Mouse (Mus musculus) ZHBTc4 (cell line): ENCODE results near the gene Lamc1.
"Not testable (repeated sequence)": the region's sequence is repeated elsewhere in the genome, so short reads cannot be mapped to it uniquely, and the experiment has no call there.

Experiments
- DNase-seq: peaks from one replicate; pipeline ENCODE4 v3.0.0-alpha.2; 2011; ENCODE audit warnings: low read depth, low spot score

The Lamc1 gene

DNA sequence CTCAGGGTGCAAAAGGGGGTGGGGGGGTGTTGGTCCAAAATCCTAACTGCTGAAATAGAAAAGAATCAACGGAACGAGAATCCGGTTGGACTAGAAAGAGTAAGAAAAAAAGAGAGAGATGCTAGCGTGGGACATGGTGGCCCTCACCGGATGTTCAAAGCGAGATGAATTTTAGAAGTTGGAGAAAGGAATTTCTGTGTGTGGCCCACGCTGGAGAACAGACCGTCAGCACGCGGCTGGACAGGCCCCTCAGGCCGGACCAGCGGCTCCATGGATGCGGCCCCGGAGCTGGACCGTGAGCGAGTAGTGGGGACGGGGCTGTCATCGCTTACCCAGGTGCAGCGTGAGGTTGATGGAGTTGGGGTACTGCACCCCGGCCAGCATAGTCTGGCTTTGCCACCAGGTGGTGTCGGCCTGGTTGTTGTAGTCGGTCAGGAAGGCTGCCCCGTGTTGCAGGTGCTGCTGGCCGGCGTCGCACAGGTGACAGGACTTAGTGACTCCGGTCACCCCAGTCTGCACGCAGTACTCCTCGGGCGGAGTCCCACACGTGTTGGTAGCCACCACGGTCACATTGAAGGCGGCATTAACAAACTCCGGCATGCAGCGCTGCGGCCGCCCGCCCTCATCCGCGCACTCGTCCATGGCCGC lies 666 bp downstream of the Lamc1 start:
- DNase-seq = peak; percentile 54

DNA sequence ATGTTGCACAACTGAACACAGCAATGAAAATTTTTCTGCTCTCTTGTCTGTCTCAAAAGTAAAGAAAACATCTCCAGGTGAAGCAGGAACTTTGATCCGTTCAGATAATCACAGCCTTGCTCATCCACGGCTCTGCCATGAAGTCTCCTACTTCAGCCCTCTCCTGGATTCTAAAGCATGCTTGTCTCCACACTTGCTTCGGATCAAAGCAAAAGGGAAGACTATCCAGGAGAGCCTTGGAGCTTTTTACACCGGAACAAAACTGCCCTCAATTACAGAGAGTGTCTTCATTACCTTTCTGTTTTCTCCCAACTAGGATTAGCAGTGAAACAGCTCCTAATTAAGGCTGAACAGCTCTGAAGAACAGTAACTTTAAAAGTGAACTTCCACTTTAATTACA lies 1.4 kb downstream of the Lamc1 start:
- DNase-seq = no peak

DNA sequence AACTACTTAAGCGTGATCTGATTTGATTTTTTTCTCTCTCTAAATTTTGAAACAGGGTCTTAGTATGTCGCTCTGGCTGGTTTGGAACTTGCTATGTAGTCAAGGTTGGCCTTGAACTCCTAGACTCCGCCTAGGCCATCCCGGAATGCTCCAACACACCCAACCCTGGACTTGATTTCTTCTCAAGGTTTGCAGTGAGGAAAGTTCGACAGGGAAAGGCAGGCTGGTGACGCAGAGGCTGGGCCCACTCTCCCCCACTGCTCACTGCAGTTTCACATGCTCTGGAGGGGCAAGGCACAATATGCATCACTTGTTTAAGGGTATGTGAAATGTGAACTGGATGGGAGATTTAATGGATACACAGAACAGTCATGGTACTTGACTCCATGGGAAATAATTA lies 3.3 kb downstream of the Lamc1 start:
- DNase-seq = peak; percentile 41

DNA sequence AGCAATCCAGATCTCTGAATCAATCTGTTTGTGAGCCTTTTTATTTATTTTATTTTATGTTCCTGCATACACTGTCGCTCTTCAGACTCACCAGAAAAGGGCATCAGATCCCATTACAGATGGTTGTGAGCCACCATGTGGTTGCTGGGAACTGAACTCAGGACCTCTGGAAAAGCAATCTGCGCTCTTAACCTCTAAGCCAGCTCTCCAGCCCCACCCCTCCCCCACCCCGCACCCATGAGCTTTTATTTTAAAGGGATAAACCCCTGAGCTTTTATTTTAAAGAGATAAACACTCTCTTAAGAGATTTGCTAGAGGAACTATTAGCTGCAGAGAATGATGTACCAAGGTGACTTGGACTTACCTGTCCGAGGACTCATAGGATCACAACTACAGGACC lies 5.5 kb downstream of the Lamc1 start:
- DNase-seq = peak; percentile 45

DNA sequence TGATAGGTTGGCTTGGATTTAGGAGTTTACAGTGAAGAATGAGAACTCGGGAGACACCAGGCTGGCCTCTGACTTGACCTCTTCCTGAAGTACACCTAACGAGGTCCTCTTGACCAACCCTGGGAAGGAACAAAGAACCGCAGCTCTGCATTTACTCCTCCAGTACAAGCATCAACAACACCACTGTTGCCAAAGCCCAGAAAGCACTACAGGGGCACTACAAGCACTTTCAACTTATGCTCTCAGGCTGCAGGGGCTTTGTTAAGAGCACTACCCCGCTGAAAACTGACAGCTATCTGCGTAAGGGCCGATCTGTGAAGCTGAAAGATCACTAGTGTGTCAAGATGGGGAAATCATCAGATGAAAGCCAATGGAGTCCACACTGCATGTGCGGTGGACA lies 6.4 kb downstream of the Lamc1 start:
- no peak for DNase-seq

DNA sequence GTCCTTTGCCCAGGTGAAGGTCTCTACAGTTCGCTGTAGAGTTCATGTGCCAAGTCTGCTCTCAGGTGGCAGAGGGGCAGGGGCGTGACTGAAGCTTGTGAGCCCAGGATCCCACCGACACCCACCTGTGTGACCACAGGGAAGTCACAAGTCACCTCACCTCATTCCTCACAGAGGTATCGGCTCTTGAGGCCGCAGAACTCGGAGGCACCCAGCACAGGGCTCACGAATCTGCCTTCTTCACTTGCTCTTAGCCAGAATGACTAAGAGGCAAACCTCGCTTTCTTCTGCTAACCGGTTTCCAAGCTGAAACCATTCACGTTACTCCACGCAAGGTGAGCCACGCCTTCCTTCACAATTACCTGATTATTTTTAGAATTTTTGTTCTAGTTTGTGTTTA lies 11.2 kb downstream of the Lamc1 start:
- no peak for DNase-seq

DNA sequence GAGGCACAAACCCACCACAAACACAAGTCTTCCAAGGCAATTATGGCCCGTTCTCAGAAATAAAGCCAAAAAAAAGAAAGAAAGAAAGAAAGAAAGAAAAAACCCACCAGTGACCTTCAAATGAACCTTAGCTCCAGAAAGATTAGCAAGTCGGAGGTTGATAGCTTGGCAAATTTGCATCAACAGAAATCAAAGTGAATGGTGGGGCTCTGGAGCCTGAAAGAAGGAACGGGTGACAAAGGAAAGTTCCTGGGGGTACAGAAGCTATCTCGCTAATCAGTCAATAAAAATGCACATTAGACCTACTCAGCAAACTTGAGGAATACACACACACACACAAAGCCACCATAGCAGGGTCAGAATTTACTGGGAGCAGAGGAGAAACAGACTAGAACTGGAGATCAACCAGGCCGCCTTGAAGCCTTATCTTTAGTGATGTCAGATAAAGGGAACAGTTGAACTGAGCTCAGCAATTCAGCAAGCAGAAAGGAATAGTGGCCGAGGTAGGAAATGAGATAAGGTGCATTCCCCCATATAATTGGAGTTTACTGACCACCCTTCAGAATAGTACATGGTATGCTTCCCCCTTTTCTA lies 11.9 kb downstream of the Lamc1 start:
- DNase-seq = peak; percentile 54

DNA sequence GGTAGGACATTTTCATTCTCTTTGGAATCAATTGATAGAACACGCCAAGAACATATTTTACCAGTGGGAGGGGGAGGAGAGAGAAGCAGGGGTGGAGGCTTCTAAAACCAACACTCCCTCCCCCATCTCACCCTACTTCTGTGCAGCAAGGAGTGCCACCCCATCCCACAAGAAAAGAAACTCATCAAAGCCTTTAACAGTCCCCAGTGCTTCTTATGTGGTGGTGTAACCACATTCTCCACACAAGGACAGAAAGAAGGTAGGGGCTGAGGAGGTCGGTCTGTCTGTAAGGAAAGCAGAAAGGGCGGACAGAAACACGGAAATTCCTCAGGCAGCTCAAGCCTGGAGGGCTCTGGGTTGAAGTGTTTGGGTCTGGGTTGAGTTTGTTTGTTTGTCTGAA lies 12.5 kb downstream of the Lamc1 start:
- peak; percentile 59 for DNase-seq

DNA sequence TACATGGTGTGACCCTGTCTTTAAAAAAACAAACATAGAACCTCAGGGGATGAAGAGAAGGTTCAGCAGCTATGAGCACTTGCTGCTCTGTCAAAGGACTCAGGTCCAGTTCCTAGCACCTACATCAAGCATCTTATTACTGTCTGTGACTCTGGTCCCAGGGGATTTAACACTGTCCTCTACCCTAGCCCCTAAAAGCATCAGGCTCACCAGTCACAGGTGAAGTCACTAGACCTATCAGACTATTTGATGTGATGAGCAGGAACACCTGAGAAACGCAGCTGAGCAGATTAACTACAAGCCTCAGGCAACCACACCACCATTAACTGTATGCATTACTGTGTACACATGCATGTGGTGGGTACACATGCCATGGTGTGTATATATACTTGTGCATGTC lies 13.8 kb downstream of the Lamc1 start:
- no peak for DNase-seq

DNA sequence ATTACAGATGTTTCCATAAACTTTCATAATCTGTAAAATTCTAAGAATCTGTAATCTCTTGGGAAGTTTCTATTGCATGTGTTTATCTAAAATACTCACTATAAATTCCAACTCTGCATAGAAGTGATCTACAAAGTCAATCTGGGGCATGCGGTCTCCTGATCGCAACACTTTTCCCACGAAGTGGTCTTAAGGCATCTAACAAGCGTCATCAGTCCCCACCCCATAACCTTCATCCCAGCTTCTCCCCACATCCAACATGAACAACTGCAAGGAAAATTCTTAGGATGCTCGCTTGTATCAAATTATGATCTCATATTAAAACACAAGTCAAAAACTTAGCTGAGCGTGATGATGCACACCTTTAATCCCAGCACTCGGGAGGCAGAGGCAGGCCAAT lies 14.3 kb downstream of the Lamc1 start:
- no peak for DNase-seq

DNA sequence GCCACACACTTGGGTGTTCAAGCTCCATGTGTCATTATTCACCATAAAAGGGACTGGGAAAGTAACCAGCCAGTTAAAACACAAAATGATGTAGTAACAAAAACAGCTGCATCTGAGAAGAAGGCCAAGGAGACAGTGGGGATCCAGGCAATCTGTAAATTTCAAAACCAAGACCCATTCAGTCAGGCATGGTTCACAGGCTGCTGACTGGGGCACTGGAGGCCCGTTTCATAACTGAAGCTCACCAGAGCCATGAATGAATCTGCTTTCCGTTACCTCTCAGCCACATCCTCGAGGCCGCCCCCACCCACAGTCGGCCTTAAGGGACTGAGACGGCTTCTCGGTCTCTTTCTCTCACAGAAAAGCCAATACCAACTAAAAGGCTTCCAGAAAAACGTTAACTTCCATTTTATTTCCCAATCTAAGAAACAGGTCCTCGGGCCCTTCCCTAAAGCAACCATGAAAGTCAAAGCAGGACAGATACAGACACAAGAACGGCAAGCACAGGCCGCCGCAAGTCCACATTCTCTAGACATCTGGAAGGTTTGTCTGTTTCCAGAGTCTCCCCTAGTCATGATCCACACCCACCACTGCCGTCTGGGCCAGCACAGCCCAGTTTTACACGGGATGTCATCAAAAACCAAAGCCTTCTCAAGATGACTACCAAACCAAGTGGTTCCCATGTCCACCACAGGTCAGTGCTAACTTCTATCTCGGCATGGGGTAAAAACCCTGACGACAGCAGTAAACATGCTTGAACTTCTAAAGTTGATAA lies 14.9 kb downstream of the Lamc1 start:
- no peak for DNase-seq

DNA sequence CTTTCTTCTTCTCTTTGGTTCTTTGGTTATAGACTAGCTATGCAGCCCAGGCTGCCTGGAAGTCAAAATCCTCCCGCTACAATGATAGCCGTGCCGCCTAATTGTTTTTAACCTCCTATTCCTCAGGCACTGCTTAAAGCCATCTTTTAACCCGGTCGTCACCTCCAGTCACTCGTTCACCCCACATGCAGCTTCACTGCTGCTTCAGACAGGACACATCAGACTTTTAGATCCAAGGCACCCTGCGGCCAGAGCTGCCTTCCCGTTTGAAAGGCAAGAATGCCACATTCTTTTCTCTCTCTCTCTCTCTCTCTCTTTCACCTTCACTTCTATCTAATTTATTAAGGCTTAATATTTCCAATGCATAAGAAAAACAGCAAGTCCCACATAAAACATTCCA lies 15.6 kb downstream of the Lamc1 start:
- DNase-seq = no peak

DNA sequence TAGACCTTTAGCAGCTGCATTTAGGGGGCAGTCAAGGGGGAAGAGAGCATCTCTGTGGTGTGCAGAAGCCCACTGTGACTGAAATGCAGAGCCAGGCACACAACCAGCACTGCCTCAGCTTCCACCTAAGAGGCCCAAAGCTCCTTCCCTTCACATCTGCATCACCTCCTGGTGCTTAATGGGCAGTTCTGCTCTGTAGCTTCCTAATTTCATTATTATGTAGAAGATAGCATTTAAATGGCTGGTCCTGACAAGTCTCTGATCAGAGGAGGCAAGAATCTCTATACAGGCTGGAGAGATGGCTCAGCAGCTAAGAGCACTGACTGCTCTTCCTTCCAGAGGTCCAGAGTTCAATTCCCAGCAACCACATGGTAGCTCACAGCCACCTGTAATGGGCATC lies 16.3 kb downstream of the Lamc1 start:
- peak; percentile 78 for DNase-seq

DNA sequence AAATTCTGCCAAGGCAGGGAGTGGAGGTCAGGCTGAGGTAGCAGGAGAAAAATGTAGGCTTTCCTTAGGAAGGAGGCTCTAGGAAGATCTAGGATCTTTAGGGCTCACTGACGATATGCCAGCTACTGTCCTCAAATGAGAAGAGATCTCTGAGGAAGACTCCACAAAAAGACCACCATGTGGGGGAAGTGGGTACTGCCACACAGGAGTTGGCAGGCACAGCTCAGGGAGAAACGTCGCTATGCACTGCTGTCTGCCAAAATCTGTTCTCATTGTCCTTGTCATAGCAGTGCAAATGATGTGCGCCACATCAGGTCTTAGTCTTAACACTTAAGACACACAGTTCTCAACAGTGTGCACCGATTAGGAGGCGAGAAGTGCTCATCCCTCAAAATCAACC lies 17.5 kb downstream of the Lamc1 start:
- DNase-seq = peak; percentile 50

DNA sequence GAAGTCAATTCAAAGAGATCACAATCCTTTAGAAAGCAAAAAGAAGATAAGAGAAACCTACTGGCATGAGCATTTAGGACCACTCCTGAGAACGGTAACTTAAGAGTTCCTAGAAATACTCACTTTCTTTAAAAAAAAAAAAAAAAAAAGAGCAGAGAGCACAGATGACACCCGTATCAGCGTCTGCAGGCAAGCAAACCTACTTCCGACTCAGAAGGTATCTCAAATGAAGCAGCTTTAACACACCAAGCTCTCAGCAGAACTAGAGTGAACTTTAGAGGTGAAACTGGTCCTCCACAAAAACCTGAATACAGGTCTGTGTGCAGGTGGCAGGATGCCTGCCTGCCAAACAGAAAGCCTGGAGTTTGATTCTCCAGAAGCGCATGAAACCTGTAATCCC lies 19.6 kb downstream of the Lamc1 start:
- no peak for DNase-seq

DNA sequence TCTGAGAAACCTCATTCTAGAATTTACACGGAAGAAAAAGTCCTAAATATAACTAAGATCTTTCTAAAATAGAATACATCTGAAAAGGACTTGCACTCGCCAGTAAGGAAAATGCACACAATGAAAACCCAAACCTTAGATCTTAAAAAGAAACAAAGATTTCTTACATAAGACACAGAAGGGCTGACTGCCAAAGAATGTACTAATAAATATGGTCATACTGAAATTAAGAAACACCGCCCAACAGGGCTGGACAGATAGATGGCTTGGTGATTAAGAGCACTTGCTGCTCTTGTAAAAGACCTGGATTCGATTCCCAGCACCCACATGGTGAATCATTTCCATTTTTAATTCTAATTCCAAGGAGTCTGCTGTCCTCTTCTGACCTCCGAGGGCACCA lies 22.4 kb downstream of the Lamc1 start:
- no peak for DNase-seq

DNA sequence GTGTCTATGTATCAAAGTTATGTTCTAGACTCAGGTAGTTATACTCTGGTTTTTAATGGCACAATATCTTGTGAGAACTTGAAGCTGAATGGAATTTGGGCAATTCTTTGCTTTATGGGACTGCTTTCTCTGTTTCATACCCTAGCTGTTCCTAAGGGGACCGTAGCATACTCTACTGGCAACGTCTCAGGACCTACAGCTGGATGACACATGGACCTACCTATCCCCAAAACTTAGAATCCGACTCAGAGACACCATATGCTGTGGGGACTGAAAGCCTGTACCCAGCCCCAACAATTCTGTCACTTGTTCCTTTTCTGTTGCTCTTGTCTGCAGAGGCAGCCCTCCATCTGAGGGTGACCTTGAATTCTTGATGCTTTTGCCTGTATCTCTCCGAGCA lies 23.3 kb downstream of the Lamc1 start:
- DNase-seq = no peak

DNA sequence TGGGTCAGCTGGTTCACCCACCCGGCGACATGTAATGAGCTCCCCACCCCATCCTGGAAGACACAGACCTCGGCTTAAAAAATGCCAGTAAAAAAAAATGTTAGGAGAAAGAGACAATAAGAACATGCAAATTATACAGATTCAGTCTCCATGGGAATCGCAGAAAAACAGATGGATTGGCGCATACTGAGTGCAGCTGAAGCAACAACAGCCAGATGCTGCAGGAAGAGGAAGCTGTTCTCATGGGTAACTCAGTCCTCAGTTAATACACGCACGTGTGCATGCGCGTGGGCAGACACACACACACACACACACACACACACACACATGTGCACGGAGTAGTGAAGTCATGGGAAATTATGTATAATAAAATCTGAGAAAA lies 23.7 kb downstream of the Lamc1 start:
- no peak for DNase-seq

DNA sequence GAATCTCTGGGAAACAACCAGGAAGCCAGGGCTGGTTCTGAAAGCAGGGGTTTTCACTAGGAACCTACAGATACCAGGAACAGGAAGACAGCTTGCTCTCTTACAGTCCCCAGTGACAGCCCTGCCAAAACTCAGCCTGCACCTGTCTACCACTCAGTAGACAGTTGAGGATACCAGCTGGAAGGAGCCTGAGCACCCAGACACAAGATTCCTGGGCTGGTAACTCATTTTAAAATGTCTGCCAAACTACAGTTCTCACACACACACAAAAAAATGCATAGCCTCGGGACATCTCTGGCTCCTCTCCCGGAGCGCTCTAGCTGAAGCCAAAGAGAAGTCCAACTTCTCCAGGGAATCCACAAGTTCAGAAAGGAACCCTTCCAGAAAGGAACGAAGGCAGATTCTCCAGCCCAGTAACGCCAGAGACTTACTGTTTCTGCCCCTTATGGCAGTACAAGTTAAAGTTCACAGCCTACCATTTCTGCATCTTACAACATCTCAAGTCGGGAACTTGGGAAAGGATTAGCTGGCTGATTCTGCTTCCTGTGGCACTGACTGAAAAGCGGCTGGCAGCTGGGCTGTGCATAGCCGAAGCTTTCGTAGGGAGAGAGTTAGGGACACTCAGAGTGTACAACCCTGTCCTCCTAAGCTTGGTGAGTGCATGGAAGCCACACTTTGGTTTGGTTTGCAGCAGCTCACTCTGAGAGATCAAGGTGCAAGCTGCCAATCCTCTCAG lies 24.2 kb downstream of the Lamc1 start:
- peak; percentile 62 for DNase-seq

DNA sequence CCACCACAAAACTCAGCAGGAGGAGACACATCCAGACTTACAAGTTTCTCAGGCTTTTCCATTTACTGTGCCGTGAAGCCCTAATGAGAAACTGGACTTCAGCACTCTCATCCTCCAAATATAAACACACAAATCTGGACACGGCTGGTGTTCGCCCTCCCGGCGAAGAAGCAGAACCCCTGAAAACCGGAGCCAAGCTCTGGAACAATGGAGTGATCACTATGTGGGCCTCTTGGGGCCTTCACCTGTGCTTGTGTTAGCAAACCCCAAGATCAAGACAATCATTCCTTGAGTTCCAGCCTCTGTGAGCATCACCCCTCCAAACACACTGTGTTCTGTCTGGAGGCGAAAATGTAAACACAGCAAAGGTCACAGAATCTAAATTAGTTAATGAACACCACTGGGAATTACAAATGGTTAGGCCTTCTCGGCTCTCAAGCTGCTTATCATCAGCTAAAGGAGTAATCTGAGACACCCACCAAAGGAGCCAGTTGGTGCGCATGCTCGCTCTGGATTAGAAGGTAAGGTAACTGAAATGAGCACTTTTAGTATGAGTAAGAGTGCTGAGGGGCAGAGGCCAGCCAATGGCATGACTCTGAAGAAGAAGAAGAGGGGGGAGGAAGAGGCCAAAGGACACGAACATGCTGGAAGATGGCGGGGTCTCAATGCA lies 24.9 kb downstream of the Lamc1 start:
- DNase-seq = no peak

DNA sequence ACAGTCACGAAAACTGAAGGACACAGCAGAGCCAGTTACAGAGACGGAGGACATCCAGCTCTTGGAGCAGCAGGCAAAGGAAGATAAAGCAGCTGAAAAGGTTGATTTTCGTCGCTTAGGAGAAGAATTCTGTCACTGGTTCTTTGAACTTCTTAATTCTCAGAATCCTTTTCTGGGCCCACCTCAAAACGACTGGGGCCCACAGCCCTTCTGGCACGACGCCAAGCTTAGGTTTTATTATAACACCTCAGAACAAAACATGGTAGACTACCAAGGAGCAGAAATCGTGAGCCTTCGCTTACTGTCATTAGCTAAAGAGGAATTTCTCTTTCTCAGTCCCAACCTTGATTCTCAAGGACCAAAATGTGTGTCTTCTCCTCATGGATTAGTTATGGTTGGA lies 26.9 kb downstream of the Lamc1 start:
- not testable (repeated sequence) for DNase-seq

DNA sequence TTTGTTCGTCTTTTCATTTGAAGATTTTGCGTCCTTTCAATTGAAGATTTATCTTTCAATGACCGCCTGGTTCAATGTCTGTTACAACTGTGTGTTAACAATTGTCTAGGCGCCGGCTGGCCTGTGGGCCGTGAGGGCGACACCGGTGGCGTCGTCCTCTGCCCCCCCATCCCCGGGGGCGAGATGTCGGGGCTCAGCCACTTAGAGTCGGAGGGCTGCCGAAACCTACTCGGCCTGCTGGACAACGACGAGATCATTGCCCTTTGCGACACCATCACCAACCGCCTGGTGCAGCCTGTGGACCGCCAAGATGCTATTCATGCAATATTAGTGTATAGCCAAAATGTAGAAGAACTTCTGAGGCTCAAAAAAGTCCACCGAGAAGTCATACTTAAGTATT lies 27.3 kb downstream of the Lamc1 start:
- DNase-seq = not testable (repeated sequence)
